Mouse (Mus musculus) left cerebral cortex, postnatal 36 days (tissue): ENCODE results near the gene Fryl. TPM values are rescaled to one million over a fixed set of nuclear protein-coding genes. Genes with fewer than 3 reads are reported as not detected.

ENCODE experiments used
- DNase-seq, 2 experiments: peaks; one replicate each; pipeline ENCODE4 v3.0.0; 2021 to 2022; ENCODE audit warnings: low spot score in 2 of 2, mixed read lengths in 1 of 2
- intact Hi-C: fragments of 180-260 bp; cut with DNase I; formaldehyde crosslinking; loops from one replicate; pipeline ENCODE4 v1.15.1; 2025
- total RNA-seq, 2 experiments: library from RNA; stranded (reverse); gene quantifications; 2 replicates each; pipeline ENCODE4 v1.2.3; 2021

The Fryl gene
- total RNA-seq, 2 experiments from 2014 or later, result 48.6 to 80.3 TPM

GRCm38 (mm10) chr5:73202077-73202476, 54.3 kb downstream of the Fryl start:
- intact Hi-C loops, result no loop called here

GRCm38 (mm10) chr5:73200387-73201384, 55.7 kb downstream of the Fryl start:
- DNase-seq, result no peak
- intact Hi-C loops, result no loop called here

More at GRCm38 (mm10) chr5:73202077-73202476, 54.3 kb downstream of the Fryl start:
- DNase-seq, result no peak

GRCm38 (mm10) chr5:73199586-73199985, 56.8 kb downstream of the Fryl start:
- no peak for DNase-seq
- intact Hi-C loops, result no loop called here

- intact Hi-C loops, result no loop called here
- DNase-seq, result no peak
Observed at GRCm38 (mm10) chr5:73198690-73199089, 57.7 kb downstream of the Fryl start.

- intact Hi-C loops, result no loop called here
- no peak for DNase-seq
Observed at GRCm38 (mm10) chr5:73197796-73198195, 58.6 kb downstream of the Fryl start.

GRCm38 (mm10) chr5:73194740-73195139, 61.7 kb downstream of the Fryl start:
- DNase-seq, result no peak
- intact Hi-C loops, result no loop called here

GRCm38 (mm10) chr5:73194083-73194570, 62.3 kb downstream of the Fryl start:
- intact Hi-C loops, result no loop called here

GRCm38 (mm10) chr5:73193627-73194026, 62.8 kb downstream of the Fryl start:
- intact Hi-C loops, result no loop called here
- no peak for DNase-seq

More at GRCm38 (mm10) chr5:73194083-73194570, 62.3 kb downstream of the Fryl start:
- DNase-seq, result no peak

GRCm38 (mm10) chr5:73192870-73193576, 63.4 kb downstream of the Fryl start:
- intact Hi-C loops, result no loop called here

GRCm38 (mm10) chr5:73191765-73192164, 64.7 kb downstream of the Fryl start:
- DNase-seq, result no peak
- intact Hi-C loops, result no loop called here

More at GRCm38 (mm10) chr5:73192870-73193576, 63.4 kb downstream of the Fryl start:
- no peak for DNase-seq

- DNase-seq, result no peak
- intact Hi-C loops, result no loop called here
Observed at GRCm38 (mm10) chr5:73190164-73190563, 66.3 kb downstream of the Fryl start.

GRCm38 (mm10) chr5:73189443-73190160, 66.8 kb downstream of the Fryl start:
- DNase-seq, result no peak
- intact Hi-C loops, result no loop called here

GRCm38 (mm10) chr5:73188576-73188975, 67.8 kb downstream of the Fryl start:
- intact Hi-C loops, result no loop called here
- no peak for DNase-seq

GRCm38 (mm10) chr5:73188164-73188563, 68.3 kb downstream of the Fryl start:
- DNase-seq, result no peak
- intact Hi-C loops, result no loop called here

- DNase-seq, result no peak
- intact Hi-C loops, result no loop called here
Observed at GRCm38 (mm10) chr5:73186912-73187311, 69.5 kb downstream of the Fryl start.

GRCm38 (mm10) chr5:73185424-73185823, 71.0 kb downstream of the Fryl start:
- DNase-seq, result no peak
- intact Hi-C loops, result no loop called here

- no peak for DNase-seq
- intact Hi-C loops, result no loop called here
Observed at GRCm38 (mm10) chr5:73182701-73183447, 73.5 kb downstream of the Fryl start.

GRCm38 (mm10) chr5:73182191-73182590, 74.2 kb downstream of the Fryl start:
- intact Hi-C loops, result no loop called here
- DNase-seq, result no peak

GRCm38 (mm10) chr5:73176294-73176693, 80.1 kb downstream of the Fryl start:
- no peak for DNase-seq
- intact Hi-C loops, result no loop called here
